Mouse (Mus musculus): Measurements from ENCODE around the gene Olfr406. TPM values are rescaled to one million over a fixed set of nuclear protein-coding genes. Genes with fewer than 3 reads are reported as not detected.

Olfr406 gene
- total and polyA plus RNA-seq, 3 experiments: not detected

Other genes starting within 250 kb of the Olfr406 start
- not detected in 2 replicates for gene Olfr139, start 203.3 kb upstream of the Olfr406 start, total RNA-seq (2012; rRNA removed)
- gene Olfr139, start 203.3 kb upstream of the Olfr406 start, polyA plus RNA-seq (2012; ENCODE audit: insufficient read depth in 1 of 2, insufficient read length in 2 of 2, low read depth in 1 of 2, low replicate concordance in 2 of 2, missing spikeins in 1 of 2): not detected
- not detected in 2 replicates for gene Olfr399, start 203.2 kb upstream of the Olfr406 start, total RNA-seq (2012; rRNA removed)
- not detected for gene Olfr399, start 203.2 kb upstream of the Olfr406 start, polyA plus RNA-seq (2012; ENCODE audit: insufficient read depth in 1 of 2, insufficient read length in 2 of 2, low read depth in 1 of 2, low replicate concordance in 2 of 2, missing spikeins in 1 of 2)
- not detected in 2 replicates for gene Zfp616, start 189.9 kb upstream of the Olfr406 start, total RNA-seq (2012; rRNA removed)
- not detected for gene Zfp616, start 189.9 kb upstream of the Olfr406 start, polyA plus RNA-seq (2012; ENCODE audit: insufficient read depth in 1 of 2, insufficient read length in 2 of 2, low read depth in 1 of 2, low replicate concordance in 2 of 2, missing spikeins in 1 of 2)
- not detected in 2 replicates for gene Olfr401, start 146.1 kb upstream of the Olfr406 start, total RNA-seq (2012; rRNA removed)
- gene Olfr401, start 146.1 kb upstream of the Olfr406 start, polyA plus RNA-seq (2012; ENCODE audit: insufficient read depth in 1 of 2, insufficient read length in 2 of 2, low read depth in 1 of 2, low replicate concordance in 2 of 2, missing spikeins in 1 of 2): not detected
- gene Olfr402, start 106.3 kb upstream of the Olfr406 start, total RNA-seq (2012; rRNA removed): not detected in 2 replicates
- not detected for gene Olfr402, start 106.3 kb upstream of the Olfr406 start, polyA plus RNA-seq (2012; ENCODE audit: insufficient read depth in 1 of 2, insufficient read length in 2 of 2, low read depth in 1 of 2, low replicate concordance in 2 of 2, missing spikeins in 1 of 2)
- not detected in 2 replicates for gene Olfr403, start 73.6 kb upstream of the Olfr406 start, total RNA-seq (2012; rRNA removed)
- not detected for gene Olfr403, start 73.6 kb upstream of the Olfr406 start, polyA plus RNA-seq (2012; ENCODE audit: insufficient read depth in 1 of 2, insufficient read length in 2 of 2, low read depth in 1 of 2, low replicate concordance in 2 of 2, missing spikeins in 1 of 2)
- not detected in 2 replicates for gene Olfr43, start 48.4 kb upstream of the Olfr406 start, total RNA-seq (2012; rRNA removed)
- gene Olfr43, start 48.4 kb upstream of the Olfr406 start, polyA plus RNA-seq (2012; ENCODE audit: insufficient read depth in 1 of 2, insufficient read length in 2 of 2, low read depth in 1 of 2, low replicate concordance in 2 of 2, missing spikeins in 1 of 2): not detected
- not detected in 2 replicates for gene Olfr59, start 23.9 kb downstream of the Olfr406 start, total RNA-seq (2012; rRNA removed)
- not detected for gene Olfr59, start 23.9 kb downstream of the Olfr406 start, polyA plus RNA-seq (2012; ENCODE audit: insufficient read depth in 1 of 2, insufficient read length in 2 of 2, low read depth in 1 of 2, low replicate concordance in 2 of 2, missing spikeins in 1 of 2)
- not detected in 2 replicates for gene Olfr410, start 78.2 kb downstream of the Olfr406 start, total RNA-seq (2012; rRNA removed)
- gene Olfr410, start 78.2 kb downstream of the Olfr406 start, polyA plus RNA-seq (2012; ENCODE audit: insufficient read depth in 1 of 2, insufficient read length in 2 of 2, low read depth in 1 of 2, low replicate concordance in 2 of 2, missing spikeins in 1 of 2): not detected
- gene Olfr411, start 92.8 kb downstream of the Olfr406 start, total RNA-seq (2012; rRNA removed): not detected in 2 replicates
- gene Olfr411, start 92.8 kb downstream of the Olfr406 start, polyA plus RNA-seq (2012; ENCODE audit: insufficient read depth in 1 of 2, insufficient read length in 2 of 2, low read depth in 1 of 2, low replicate concordance in 2 of 2, missing spikeins in 1 of 2): not detected
- not detected in 2 replicates for gene Olfr412, start 102.3 kb downstream of the Olfr406 start, total RNA-seq (2012; rRNA removed)
- not detected for gene Olfr412, start 102.3 kb downstream of the Olfr406 start, polyA plus RNA-seq (2012; ENCODE audit: insufficient read depth in 1 of 2, insufficient read length in 2 of 2, low read depth in 1 of 2, low replicate concordance in 2 of 2, missing spikeins in 1 of 2)